Mouse (Mus musculus) neural tube, embryonic 14.5 days (tissue): ENCODE results near the gene Kcnip3. TPM values are rescaled to one million over a fixed set of nuclear protein-coding genes. Genes with fewer than 3 reads are reported as not detected.

Source experiments
- ATAC-seq: fragments of 200-750 bp; cut with Nextera tagmentation; 2 replicates; pipeline ENCODE4 v1.8.0; 2017; ENCODE audit warnings: low read depth, mild to moderate bottlenecking, moderate TSS enrichment, moderate library complexity
- H3K27ac ChIP-seq: fragments of 300-500 bp; sonication (generic); 2 replicates; pipeline ENCODE4 v1.5.1; 2014; ENCODE audit warnings: low read depth, mild to moderate bottlenecking, control low read depth, low read length, moderate library complexity, mixed read lengths
- H3K27me3 ChIP-seq: fragments of 300-500 bp; sonication (generic); 2 replicates; pipeline ENCODE4 v1.6.1; 2014; ENCODE audit warnings: low read length; ENCODE audit not compliant: control insufficient read depth, insufficient read depth
- H3K36me3 ChIP-seq: fragments of 300-500 bp; sonication (generic); 2 replicates; pipeline ENCODE4 v1.6.1; 2014; ENCODE audit warnings: low read length, mixed read lengths; ENCODE audit not compliant: control insufficient read depth, insufficient read depth
- H3K4me1 ChIP-seq: fragments of 300-500 bp; sonication (generic); 2 replicates; pipeline ENCODE4 v1.6.1; 2014; ENCODE audit warnings: low read length; ENCODE audit not compliant: control insufficient read depth, insufficient read depth
- H3K4me2 ChIP-seq: fragments of 300-500 bp; sonication (generic); 2 replicates; pipeline ENCODE4 v1.6.1; 2014; ENCODE audit warnings: mild to moderate bottlenecking, low read depth, low read length, control low read depth
- H3K4me3 ChIP-seq: fragments of 300-500 bp; sonication (generic); 2 replicates; pipeline ENCODE4 v1.5.1; 2014; ENCODE audit warnings: low read depth, low read length, control low read depth, mixed read lengths
- H3K9ac ChIP-seq: fragments of 300-500 bp; sonication (generic); replicated peaks from 2 replicates; pipeline ENCODE4 v1.6.1; 2014; ENCODE audit warnings: low read depth, mild to moderate bottlenecking, control low read depth, low read length, mixed read lengths
- H3K9me3 ChIP-seq: fragments of 300-500 bp; sonication (generic); 2 replicates; pipeline ENCODE4 v1.6.1; 2016; ENCODE audit warnings: low read length; ENCODE audit not compliant: control insufficient read depth
- WGBS: fragments of 180-500 bp; shearing (Covaris S2); extraction: QIAGEN DNeasy Blood & Tissue Kit; methylation state at CpG from one replicate; pipeline ENCODE4 v1.1.7; 2014; 5-methylcytosine and 5-hydroxymethylcytosine counted together
- polyA plus RNA-seq: library from polyadenylated mRNA; unstranded; fragments of >200 nt; fragmentation: Nextera tagmentation; extraction: Ambion mirVana; gene quantifications from 2 replicates; pipeline ENCODE4 v1.2.1, GENCODE M21; 2014

Kcnip3 gene
- polyA plus RNA-seq, 1 experiment from 2014 or later: 12.6 TPM

- H3K36me3 ChIP-seq: no peaks in the 10 kb centered on the region
- H3K27me3 ChIP-seq: no peaks in the 10 kb centered on the region
- no peaks in the 10 kb centered on the region for H3K4me1 ChIP-seq
- H3K4me3 ChIP-seq: no peak overlapping the region
- no peak overlapping the region for H3K27ac ChIP-seq
- no peak overlapping the region for H3K4me2 ChIP-seq
- no peak overlapping the region for H3K9ac ChIP-seq
- no peaks in the 10 kb centered on the region for H3K9me3 ChIP-seq
- WGBS: 85% methylated on average over 6 of the region's 6 CpGs
- ATAC-seq: no peak
Observed at GRCm38 (mm10) chr2:127411126-127411525, 110.8 kb downstream of the Kcnip3 start.

Other genes with a start within 250 kb of the Kcnip3 start
- 12.4 and 14.9 TPM in 2 replicates for gene Dusp2, start 185.9 kb downstream of the Kcnip3 start, polyA plus RNA-seq
- not detected in 2 replicates for gene Astl, start 183.5 kb downstream of the Kcnip3 start, polyA plus RNA-seq
- gene Adra2b, start 158.9 kb downstream of the Kcnip3 start, polyA plus RNA-seq: 0.35 and 0.81 TPM in 2 replicates
- 0.12 and 0.17 TPM in 2 replicates for gene Gpat2, start 96.9 kb downstream of the Kcnip3 start, polyA plus RNA-seq
- gene Fahd2a, start 77.5 kb downstream of the Kcnip3 start, polyA plus RNA-seq: 31.9 and 40.6 TPM in 2 replicates
- gene Prom2, start 19.4 kb upstream of the Kcnip3 start, polyA plus RNA-seq: not detected in 2 replicates
- gene Zfp661, start 65.0 kb upstream of the Kcnip3 start, polyA plus RNA-seq: 7.7 and 9.3 TPM in 2 replicates
- 140 and 141 TPM in 2 replicates for gene Mrps5, start 65.1 kb upstream of the Kcnip3 start, polyA plus RNA-seq
- 0.90 and 8.3 TPM in 2 replicates for gene Mal, start 134.6 kb upstream of the Kcnip3 start, polyA plus RNA-seq
- gene Mall, start 207.8 kb upstream of the Kcnip3 start, polyA plus RNA-seq: 0.59 and 0.73 TPM in 2 replicates